Mouse (Mus musculus): ENCODE measurements around the gene Ubqln4.

- TF ChIP-seq CTCF (IDR thresholded peaks at IDR 0.05) (peak; percentile 81), EP300 (IDR thresholded peaks at IDR 0.05) (no peak)
Observed at GRCm38 (mm10) chr3:88553525-88553879, at the start of gene Ubqln4.

Data from lung, postnatal 0 days (tissue).